Mouse (Mus musculus): ENCODE data around the gene Ccdc153.
A peak's percentile ranks its signal among the peaks of the same experiment; 100 is the strongest.

Gene Ccdc153

DNA sequence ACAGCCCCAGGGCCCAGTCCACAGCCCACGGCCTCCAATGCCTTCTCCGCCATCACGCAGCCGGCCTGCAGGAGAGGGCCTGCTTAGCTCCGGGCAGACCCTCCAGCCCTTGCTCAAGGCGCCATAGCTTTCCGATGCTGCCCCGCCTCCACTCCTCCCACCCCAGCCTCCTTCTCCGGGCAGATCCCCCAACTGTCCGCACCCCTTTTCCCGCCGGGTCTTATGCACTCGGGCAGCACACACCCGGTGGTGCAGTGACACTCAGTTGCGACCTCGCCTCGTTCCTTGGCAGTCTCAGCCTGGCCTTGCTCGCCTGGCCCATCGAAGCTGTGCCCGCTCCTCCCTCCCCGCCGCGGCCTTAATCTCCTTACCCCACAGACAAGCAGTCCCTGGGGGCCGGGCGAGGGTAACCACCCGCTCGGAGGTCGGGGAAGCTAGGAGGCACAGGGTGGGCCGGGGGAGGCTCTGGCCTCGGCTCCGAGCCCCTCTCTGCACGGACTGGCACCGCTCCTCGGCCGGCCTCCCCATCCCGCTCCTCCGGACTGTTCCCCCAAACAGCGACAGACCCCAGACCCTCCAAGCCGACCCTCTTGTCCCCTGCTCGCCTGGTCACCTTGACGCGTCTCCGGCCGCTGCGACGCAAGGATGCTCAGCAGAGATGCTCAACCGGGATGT is 47.1 kb downstream of the Ccdc153 start:
- DNase-seq (ENCODE audit: low spot score): no peak

DNA sequence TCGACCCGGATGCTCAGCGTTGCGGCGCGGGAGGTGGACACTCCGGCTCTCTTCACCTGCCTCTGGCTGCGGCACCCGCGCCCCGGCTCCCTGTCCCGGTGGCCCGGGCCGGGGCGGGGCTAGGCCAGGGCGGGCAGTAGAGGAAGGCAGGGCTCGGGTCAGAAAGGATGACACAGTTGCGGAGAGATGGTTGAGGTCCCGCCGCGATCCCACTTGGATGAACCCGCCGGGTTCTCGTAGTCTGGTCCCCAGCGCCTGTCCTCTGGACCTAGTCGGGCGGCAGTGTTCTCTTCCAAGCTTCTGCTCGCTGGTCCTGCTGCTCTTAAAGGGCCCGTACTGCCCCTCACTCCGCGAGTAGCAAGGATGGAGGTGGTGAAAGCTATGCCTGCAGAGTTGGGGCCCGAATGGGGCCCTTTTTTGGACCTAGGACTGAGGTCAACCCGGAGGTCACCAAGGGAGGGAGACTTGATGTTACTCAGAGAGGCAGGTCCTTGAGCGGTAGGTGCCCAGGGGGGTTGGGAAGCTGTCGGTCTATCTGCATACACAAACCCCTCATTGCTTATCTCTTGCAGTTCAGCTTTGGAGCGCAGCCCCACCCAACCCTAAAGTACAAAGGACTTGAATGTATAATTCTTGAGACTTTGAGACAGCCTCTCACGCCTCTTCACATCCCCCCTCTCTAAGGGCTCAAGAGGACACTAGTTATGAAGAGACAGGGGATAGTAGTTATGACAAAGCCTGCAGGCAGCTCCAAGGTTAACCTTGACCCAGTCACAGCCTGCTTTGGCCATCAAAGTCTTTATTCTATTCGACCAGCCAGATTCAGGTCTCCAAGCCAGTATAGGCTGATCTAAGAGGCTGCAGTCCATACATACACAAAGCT is 47.8 kb downstream of the Ccdc153 start, which contains the start of gene Abcg4:
Abcg4 (minus strand) TSS at position 540 of the 883 bp plus-strand sequence.
- peak; percentile 46 for DNase-seq (ENCODE audit: low spot score)

DNA sequence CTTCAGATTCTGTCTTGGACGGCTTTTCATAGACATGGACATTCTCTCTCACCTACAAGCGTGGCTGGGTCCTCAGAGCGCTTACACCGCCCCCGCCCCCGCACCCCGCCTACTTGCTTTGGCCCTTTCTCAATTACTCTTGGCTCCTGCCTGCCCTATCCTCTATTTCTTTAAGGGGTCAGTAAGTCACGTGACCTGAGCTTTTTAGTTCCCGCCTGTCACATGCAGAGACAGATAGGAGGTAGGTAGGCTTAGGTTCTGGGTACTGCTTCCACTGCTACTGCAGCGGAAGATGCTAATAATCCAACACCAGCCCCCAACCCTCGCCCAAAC is 48.4 kb downstream of the Ccdc153 start:
- DNase-seq (ENCODE audit: low spot score): no peak

DNA sequence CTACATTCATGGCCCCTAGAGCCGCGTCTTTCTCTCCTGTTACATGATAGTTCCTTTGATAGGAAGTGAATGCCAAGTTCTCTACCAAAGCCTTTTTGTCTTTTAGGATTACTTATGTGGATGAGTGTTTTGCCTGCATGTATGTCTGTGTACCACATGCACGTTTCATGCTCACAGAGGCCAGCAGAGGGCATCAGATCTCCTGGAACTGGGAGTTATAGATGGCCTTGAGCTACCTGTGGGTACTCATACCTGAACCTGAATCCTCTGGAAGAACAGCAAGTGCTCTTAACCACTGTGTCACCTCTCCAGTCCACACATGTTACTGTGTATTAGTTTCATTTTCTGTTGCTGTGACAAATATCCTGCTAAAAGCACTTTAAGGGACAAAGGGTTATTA is 52.0 kb downstream of the Ccdc153 start:
- no peak for DNase-seq (ENCODE audit: low spot score)
